Mouse (Mus musculus): Measurements from ENCODE around the gene Fam81b.

Gene Fam81b

GRCm38 (mm10) chr13:76190273-76190672 lies 114.6 kb downstream of the Fam81b start:
- DNase-seq: no peak

GRCm38 (mm10) chr13:76189190-76189589 lies 115.7 kb downstream of the Fam81b start:
- DNase-seq: no peak

- DNase-seq: no peak
Observed at GRCm38 (mm10) chr13:76187651-76188050, 117.2 kb downstream of the Fam81b start.

- DNase-seq: no peak
Observed at GRCm38 (mm10) chr13:76178700-76179099, 126.2 kb downstream of the Fam81b start.

- no peak for DNase-seq
Observed at GRCm38 (mm10) chr13:76174297-76174696, 130.6 kb downstream of the Fam81b start.

- no peak for DNase-seq
Observed at GRCm38 (mm10) chr13:76160587-76160986, 144.3 kb downstream of the Fam81b start.

- DNase-seq: no peak
Observed at GRCm38 (mm10) chr13:76157508-76157907, 147.4 kb downstream of the Fam81b start.

GRCm38 (mm10) chr13:76157099-76157498 lies 147.8 kb downstream of the Fam81b start:
- DNase-seq: no peak

All from thymus, postnatal 36 days (tissue).